Mouse (Mus musculus) layer of hippocampus, postnatal 14 days (tissue): ENCODE results near the gene Fras1. TPM values are rescaled to one million over a fixed set of nuclear protein-coding genes. Genes with fewer than 3 reads are reported as not detected.

Source experiments
- DNase-seq, 2 experiments: peaks; one replicate each; pipeline ENCODE4 v3.0.0; 2021 to 2022; ENCODE audit warnings: low spot score in 2 of 2, mixed read lengths in 1 of 2
- total RNA-seq, 2 experiments: library from RNA; stranded (reverse); gene quantifications; 2 replicates each; pipeline ENCODE4 v1.2.3; 2021

Fras1 gene
- total RNA-seq, 2 experiments from 2014 or later: 11.8 to 13.9 TPM

- no peak for DNase-seq
Observed at GRCm38 (mm10) chr5:96783506-96784288, 409.9 kb downstream of the Fras1 start.

- DNase-seq: no peak
Observed at GRCm38 (mm10) chr5:96785096-96785495, 411.3 kb downstream of the Fras1 start.

GRCm38 (mm10) chr5:96792422-96792821, 418.7 kb downstream of the Fras1 start:
- no peak for DNase-seq

GRCm38 (mm10) chr5:96792936-96793718, 419.4 kb downstream of the Fras1 start, which contains the start of gene Anxa3:
Anxa3 (plus strand) TSS chr5:96793339.
- DNase-seq: no peak

- no peak for DNase-seq
Observed at GRCm38 (mm10) chr5:96793953-96794635, 420.3 kb downstream of the Fras1 start.

GRCm38 (mm10) chr5:96795752-96796151, 422.0 kb downstream of the Fras1 start:
- no peak for DNase-seq

- DNase-seq: no peak
Observed at GRCm38 (mm10) chr5:96797465-96797864, 423.7 kb downstream of the Fras1 start.

GRCm38 (mm10) chr5:96799165-96799564, 425.4 kb downstream of the Fras1 start:
- DNase-seq: no peak

GRCm38 (mm10) chr5:96799969-96800368, 426.2 kb downstream of the Fras1 start:
- DNase-seq: no peak

- DNase-seq: no peak
Observed at GRCm38 (mm10) chr5:96802185-96802584, 428.4 kb downstream of the Fras1 start.

- DNase-seq: no peak
Observed at GRCm38 (mm10) chr5:96803091-96803490, 429.3 kb downstream of the Fras1 start.

- DNase-seq: no peak
Observed at GRCm38 (mm10) chr5:96804304-96804703, 430.5 kb downstream of the Fras1 start.

GRCm38 (mm10) chr5:96804813-96805212, 431.1 kb downstream of the Fras1 start:
- DNase-seq: no peak

- no peak for DNase-seq
Observed at GRCm38 (mm10) chr5:96810620-96811019, 436.9 kb downstream of the Fras1 start.

GRCm38 (mm10) chr5:96824769-96825327, 451.1 kb downstream of the Fras1 start:
- no peak for DNase-seq

GRCm38 (mm10) chr5:96827176-96827575, 453.4 kb downstream of the Fras1 start:
- no peak for DNase-seq

Other genes with a start within 250 kb of the Fras1 start
- gene Cnot6l, start 209.8 kb upstream of the Fras1 start, total RNA-seq: 10 to 100 TPM; 59.2 to 88.4 TPM
- 10 to 100 TPM; 16.4 to 16.7 TPM for gene Mrpl1, start 164.5 kb upstream of the Fras1 start, total RNA-seq